Mouse (Mus musculus) midbrain, postnatal 0 days (tissue): Measurements from ENCODE around the gene Olfr248. TPM values are rescaled to one million over a fixed set of nuclear protein-coding genes. Genes with fewer than 3 reads are reported as not detected.
"Not testable (repeated sequence)": the region's sequence is repeated elsewhere in the genome, so short reads cannot be mapped to it uniquely, and the experiment has no call there.

ENCODE experiments used
- ATAC-seq: fragments of 200-750 bp; cut with Nextera tagmentation; 2 replicates; pipeline ENCODE4 v1.8.0; 2017; ENCODE audit warnings: moderate number of reproducible peaks, mild to moderate bottlenecking, moderate TSS enrichment, moderate library complexity; ENCODE audit not compliant: low FRiP score
- DNase-seq: peaks from one replicate; pipeline ENCODE4 v3.0.0-alpha.2; 2015; ENCODE audit warnings: low spot score
- H3K27ac ChIP-seq: fragments of 300-500 bp; sonication (generic); 2 replicates; pipeline ENCODE4 v1.5.1; 2014; ENCODE audit warnings: low read depth, mild to moderate bottlenecking, low read length, mixed read lengths
- H3K27me3 ChIP-seq: fragments of 300-500 bp; sonication (generic); 2 replicates; pipeline ENCODE4 v1.6.1; 2014; ENCODE audit warnings: low read length, control low read depth, mixed read lengths; ENCODE audit not compliant: insufficient read depth
- H3K36me3 ChIP-seq: fragments of 300-500 bp; sonication (generic); 2 replicates; pipeline ENCODE4 v1.6.1; 2014; ENCODE audit warnings: low read length, control low read depth, mixed read lengths; ENCODE audit not compliant: insufficient read depth
- H3K4me1 ChIP-seq: fragments of 300-500 bp; sonication (generic); 2 replicates; pipeline ENCODE4 v1.6.1; 2014; ENCODE audit warnings: mild to moderate bottlenecking, control low read depth, antibody characterized with exemption, low read length, mixed read lengths; ENCODE audit not compliant: insufficient read depth
- H3K4me2 ChIP-seq: fragments of 300-500 bp; sonication (generic); 2 replicates; pipeline ENCODE4 v1.6.1; 2014; ENCODE audit warnings: low read depth, mild to moderate bottlenecking, low read length, mixed read lengths; ENCODE audit not compliant: poor library complexity, severe bottlenecking
- H3K4me3 ChIP-seq: fragments of 300-500 bp; sonication (generic); 2 replicates; pipeline ENCODE4 v1.5.1; 2014; ENCODE audit warnings: low read depth, mild to moderate bottlenecking, low read length, moderate library complexity
- H3K9ac ChIP-seq: fragments of 300-500 bp; sonication (generic); replicated peaks from 2 replicates; pipeline ENCODE4 v1.6.1; 2014; ENCODE audit warnings: mild to moderate bottlenecking, low read length, moderate library complexity, mixed read lengths; ENCODE audit not compliant: poor library complexity, severe bottlenecking
- H3K9me3 ChIP-seq: fragments of 300-500 bp; sonication (generic); 2 replicates; pipeline ENCODE4 v1.6.1; 2016; ENCODE audit warnings: low read length, control low read depth
- CTCF ChIP-seq: IDR thresholded peaks from 2 replicates; pipeline ENCODE4 v1.5.1; 2016; ENCODE audit warnings: antibody characterized with exemption, mild to moderate bottlenecking
- WGBS: fragments of 180-500 bp; shearing (Covaris S2); extraction: QIAGEN DNeasy Blood & Tissue Kit; methylation state at CpG from one replicate; pipeline ENCODE4 v1.1.7; 2014; 5-methylcytosine and 5-hydroxymethylcytosine counted together
- polyA plus RNA-seq: library from polyadenylated mRNA; unstranded; fragments of >200 nt; fragmentation: Nextera tagmentation; extraction: Ambion mirVana; gene quantifications from 2 replicates; pipeline ENCODE4 v1.2.1, GENCODE M21; 2015
- total RNA-seq: library from RNA; depleted of rRNA; stranded (reverse); fragments of >200 nt; gene quantifications from 2 replicates; pipeline ENCODE4 v1.2.3, GENCODE M21; 2014; rRNA removed

Olfr248 gene
- not detected in 2 replicates for total RNA-seq
- polyA plus RNA-seq, result not detected in 2 replicates

DNA sequence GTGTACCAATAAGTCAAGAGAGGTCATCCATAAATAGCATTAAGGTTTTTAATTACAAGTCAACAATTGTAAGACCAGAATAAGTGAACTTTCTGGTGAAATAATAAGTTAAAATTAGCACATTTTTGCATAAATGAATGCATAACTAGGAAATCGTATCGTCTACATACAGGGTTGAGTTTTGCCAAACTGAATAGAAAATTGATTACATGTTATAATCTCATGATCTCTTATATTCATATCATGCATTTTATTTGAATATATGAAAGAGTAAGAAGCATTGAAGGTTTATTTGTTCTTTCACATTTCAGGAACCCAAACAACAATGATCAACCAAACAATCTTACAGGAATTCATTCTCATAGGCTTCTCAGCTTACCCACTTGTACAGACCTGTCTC is at the start of gene Olfr248:
Gene Olfr248 (plus strand): TSS at position 301 of the 400 bp plus-strand sequence.
- H3K36me3 ChIP-seq, result no peaks in the 10 kb centered on the region
- no peak for ATAC-seq
- DNase-seq, result no peak
- TF ChIP-seq CTCF, result no peak
- H3K4me2 ChIP-seq, result no peak within 1 kb of the TSS
- no peak within 1 kb of the TSS for H3K27ac ChIP-seq
- H3K4me3 ChIP-seq, result no peak within 1 kb of the TSS
- H3K9ac ChIP-seq, result no peak within 1 kb of the TSS
- 94% methylated on average over 2 of the region's 2 CpGs for WGBS
- H3K4me1 ChIP-seq, result no peaks in the 10 kb centered on the region
- H3K27me3 ChIP-seq, result no peaks in the 10 kb centered on the region
- no peaks in the 10 kb centered on the region for H3K9me3 ChIP-seq

DNA sequence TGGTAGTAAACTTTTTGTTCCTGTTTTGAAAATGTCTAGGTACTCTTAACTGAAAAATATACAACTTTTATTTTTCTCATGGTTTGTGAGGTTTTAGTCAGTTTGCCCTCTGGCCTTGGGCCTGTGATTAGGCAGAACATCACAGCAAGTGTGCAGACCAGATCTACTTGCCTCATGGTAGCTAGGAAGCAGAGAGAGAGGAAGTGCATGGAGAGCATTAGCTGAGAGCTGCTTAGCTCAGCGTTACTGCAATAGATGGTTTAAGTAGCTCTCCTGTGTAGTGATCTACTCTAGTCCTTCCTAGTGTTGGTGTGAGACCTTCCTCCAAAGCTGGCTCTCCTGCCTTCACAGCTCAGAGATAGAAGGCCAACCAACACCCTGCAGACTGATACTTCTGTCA is 37.2 kb upstream of the Olfr248 start:
- not testable (repeated sequence) for H3K27ac ChIP-seq, H3K36me3 ChIP-seq, ATAC-seq, H3K4me2 ChIP-seq, H3K27me3 ChIP-seq, DNase-seq, H3K9ac ChIP-seq, H3K4me3 ChIP-seq, H3K4me1 ChIP-seq, H3K9me3 ChIP-seq
- WGBS, result 74% methylated on average over 1 of the region's 1 CpGs

DNA sequence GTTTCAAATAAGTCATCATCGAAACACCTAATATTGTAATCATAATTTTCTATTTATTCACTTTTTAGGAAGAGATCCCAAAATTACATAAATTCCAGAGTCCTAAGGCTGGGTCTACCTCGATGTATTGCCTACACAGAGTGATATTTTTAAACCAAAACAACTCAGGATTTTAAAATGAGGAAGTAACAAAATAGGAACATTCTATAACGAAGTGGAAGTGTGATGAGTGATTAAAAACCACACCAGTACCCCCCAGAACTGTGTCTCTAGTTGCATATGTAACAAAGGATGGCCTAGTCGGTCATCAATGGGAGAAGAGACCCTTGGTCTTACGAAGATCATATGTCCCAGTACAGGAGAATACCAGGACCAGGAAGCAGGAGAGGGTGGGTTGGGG is 36.2 kb upstream of the Olfr248 start:
- ATAC-seq, result no peak
- no peaks in the 10 kb centered on the region for H3K36me3 ChIP-seq

DNA sequence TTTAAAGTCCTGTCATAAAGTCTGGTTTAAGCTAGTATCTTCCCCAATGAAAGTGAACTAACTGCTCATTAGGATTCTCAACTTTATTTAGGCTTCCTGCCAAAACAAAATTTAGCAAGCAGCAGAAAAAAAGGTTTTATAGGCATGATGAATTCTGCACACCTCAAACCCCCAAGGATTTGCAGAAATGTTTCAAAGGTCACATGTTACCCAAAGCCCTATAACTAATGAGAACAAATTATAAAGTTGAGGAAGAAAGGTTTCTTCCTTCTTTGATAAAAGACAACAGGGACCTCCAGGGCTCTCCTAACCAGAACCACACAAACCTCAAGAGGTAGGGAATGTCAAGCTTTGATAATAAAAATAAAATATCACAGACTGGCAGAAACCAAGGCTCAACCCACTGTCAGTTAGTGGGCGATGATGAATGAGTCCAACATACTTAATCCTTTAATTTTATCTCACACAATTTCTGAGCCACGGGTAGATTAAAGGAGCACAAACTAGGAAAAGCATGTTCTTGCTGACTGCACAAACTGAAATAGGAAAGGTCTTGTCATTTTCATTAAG is 25.9 kb upstream of the Olfr248 start, which contains the start of gene Olfr417:
Gene Olfr417 (plus strand): TSS at position 241 of the 570 bp plus-strand sequence.
- Histone ChIP-seq H3K9me3 (no peaks in the 10 kb centered on the region), H3K4me1 (no peaks in the 10 kb centered on the region), H3K36me3 (no peaks in the 10 kb centered on the region), H3K4me3 (no peak within 1 kb of the TSS), H3K27ac (no peak within 1 kb of the TSS), H3K9ac (no peak within 1 kb of the TSS), H3K27me3 (no peaks in the 10 kb centered on the region), H3K4me2 (no peak within 1 kb of the TSS)
- no peak for TF ChIP-seq CTCF
- WGBS, result 55% methylated on average over 2 of the region's 2 CpGs
- ATAC-seq (no peak), DNase-seq (no peak)

More for the DNA sequence above, 36.2 kb upstream of the Olfr248 start:
- Histone ChIP-seq H3K27ac (no peak overlapping the region), H3K4me3 (no peak overlapping the region), H3K27me3 (no peaks in the 10 kb centered on the region), H3K9ac (no peak overlapping the region), H3K4me2 (no peak overlapping the region), H3K4me1 (no peaks in the 10 kb centered on the region), H3K9me3 (no peaks in the 10 kb centered on the region)
- DNase-seq, result no peak
- WGBS, result 79% methylated on average over 5 of the region's 5 CpGs
- TF ChIP-seq CTCF, result no peak

DNA sequence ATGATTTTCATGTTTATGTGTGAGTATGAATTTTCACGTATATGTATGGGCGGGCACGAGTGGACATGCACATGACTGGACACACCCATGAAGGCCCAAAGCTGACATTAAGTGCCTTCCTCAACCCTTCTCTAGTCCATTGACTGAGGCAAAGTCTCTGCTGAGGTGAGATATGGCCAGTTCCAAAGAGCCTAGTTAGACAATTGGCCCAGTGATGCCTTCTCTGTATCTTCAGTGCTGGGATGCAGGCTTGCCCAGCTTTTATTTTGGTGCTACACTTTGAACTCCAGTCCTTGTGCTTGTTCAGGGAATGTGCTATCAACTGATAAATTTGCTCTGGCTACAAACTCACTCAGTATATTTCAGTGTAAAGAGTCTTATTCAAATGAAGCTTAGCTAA is 17.0 kb upstream of the Olfr248 start:
- H3K4me2 ChIP-seq, result no peak overlapping the region
- no peak overlapping the region for H3K9ac ChIP-seq
- no peak for ATAC-seq
- H3K36me3 ChIP-seq, result no peaks in the 10 kb centered on the region
- H3K27ac ChIP-seq, result no peak overlapping the region
- no peaks in the 10 kb centered on the region for H3K9me3 ChIP-seq
- 98% methylated on average over 3 of the region's 3 CpGs for WGBS
- no peak for DNase-seq
- no peaks in the 10 kb centered on the region for H3K27me3 ChIP-seq
- TF ChIP-seq CTCF, result no peak
- no peak overlapping the region for H3K4me3 ChIP-seq
- no peaks in the 10 kb centered on the region for H3K4me1 ChIP-seq

DNA sequence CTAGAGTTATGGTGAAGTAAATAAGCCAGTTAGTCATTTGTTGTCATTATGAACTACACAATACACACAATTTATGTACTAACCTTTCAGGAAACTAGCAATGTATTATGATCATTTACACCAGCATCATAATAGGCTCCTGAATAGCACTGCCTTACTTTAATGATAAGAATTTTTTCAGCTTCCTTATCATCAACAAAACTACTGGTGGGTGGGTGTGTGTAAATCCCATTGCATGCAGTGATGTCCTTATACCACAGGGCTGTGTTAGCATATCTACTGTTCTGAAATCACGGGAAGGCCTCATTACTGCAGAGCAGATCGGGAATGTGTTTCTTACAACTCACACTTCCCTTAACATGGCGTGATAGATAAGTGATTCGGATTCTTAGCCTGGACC is 32.1 kb downstream of the Olfr248 start:
- H3K27me3 ChIP-seq, result no peaks in the 10 kb centered on the region
- no peak overlapping the region for H3K4me2 ChIP-seq
- no peak overlapping the region for H3K27ac ChIP-seq
- no peak for DNase-seq
- no peak for ATAC-seq
- no peak for TF ChIP-seq CTCF
- H3K9me3 ChIP-seq, result no peaks in the 10 kb centered on the region
- no peak overlapping the region for H3K4me3 ChIP-seq
- no peaks in the 10 kb centered on the region for H3K36me3 ChIP-seq
- WGBS, result 87% methylated on average over 4 of the region's 4 CpGs
- H3K4me1 ChIP-seq, result no peaks in the 10 kb centered on the region
- no peak overlapping the region for H3K9ac ChIP-seq
